Mouse (Mus musculus) embryonic fibroblast, embryonic 13.5 days (primary cell): ENCODE measurements around the gene Slc4a10.

Experiments
- CTCF ChIP-seq: IDR thresholded peaks from 2 replicates; pipeline ENCODE4 v1.5.1; 2011; ENCODE audit warnings: mild to moderate bottlenecking, control low read depth, low read length, moderate library complexity, borderline replicate concordance; ENCODE audit not compliant: insufficient read depth
- POLR2A ChIP-seq: IDR thresholded peaks from 2 replicates; pipeline ENCODE4 v1.6.1; 2011; ENCODE audit warnings: low read depth, mild to moderate bottlenecking, control low read depth, low read length, moderate library complexity

DNA sequence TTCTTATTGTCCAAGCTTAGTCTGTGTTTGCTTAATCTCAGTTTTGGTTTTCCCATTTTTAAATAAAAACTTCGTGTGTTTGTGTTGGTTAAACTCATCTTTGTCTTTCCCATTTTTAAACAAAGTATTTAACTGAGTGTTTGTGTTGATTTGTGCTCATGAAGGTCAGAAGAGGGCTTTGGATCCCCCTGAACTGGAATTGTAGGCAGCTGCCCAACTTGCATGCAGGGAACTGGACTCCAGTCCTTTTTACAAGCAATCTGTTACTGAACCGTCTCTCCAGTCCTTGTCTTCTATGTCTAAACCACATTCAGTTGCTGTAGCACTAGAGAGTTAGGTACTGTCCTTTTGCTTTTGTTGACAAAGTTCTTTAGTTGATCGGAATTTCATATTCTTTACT lies 41.3 kb downstream of the Slc4a10 start:
- TF ChIP-seq CTCF (no peak), POLR2A (no peak)
